Mouse (Mus musculus) MEL (cell line): ENCODE measurements at regions not wholly inside any gene's neighbourhood (a gene's known extent, or its start where the extent isn't known, plus 50 kb on each side); places are given as distances from the start of the nearest gene placed in this dataset.

Experiments used
- DNase-seq: peaks from one replicate; pipeline ENCODE4 v3.0.0; 2011; ENCODE audit warnings: low read depth, low spot score
- H3K27ac ChIP-seq: 2 replicates; pipeline ENCODE4 v1.5.1; 2012; ENCODE audit warnings: low read depth, mild to moderate bottlenecking, control low read depth, low read length, moderate library complexity; ENCODE audit not compliant: control insufficient read depth
- H3K27me3 ChIP-seq, 2 experiments: fragments of 150-350 bp in 1 of 2; sonication (generic) in 1 of 2; 2 replicates each; pipeline ENCODE4 v1.6.1; 2012; ENCODE audit warnings: low read length in 2 of 2, mild to moderate bottlenecking in 2 of 2, improper control_type of control experiment in 1 of 2, moderate library complexity in 1 of 2; ENCODE audit not compliant: insufficient read depth in 2 of 2, control insufficient read depth in 1 of 2
- H3K36me3 ChIP-seq, 2 experiments: 2 replicates each; pipeline ENCODE4 v1.6.1; 2012 to 2014; ENCODE audit warnings: low read length in 2 of 2, improper control_type of control experiment in 1 of 2, inconsistent platforms in 1 of 2, mild to moderate bottlenecking in 1 of 2; ENCODE audit not compliant: insufficient read depth in 2 of 2, control insufficient read depth in 1 of 2
- H3K4me1 ChIP-seq, 2 experiments: fragments of 150-350 bp in 1 of 2; sonication (generic) in 1 of 2; 2 replicates each; pipeline ENCODE4 v1.6.1; 2012; ENCODE audit warnings: low read length in 2 of 2, improper control_type of control experiment in 1 of 2, mild to moderate bottlenecking in 1 of 2; ENCODE audit not compliant: insufficient read depth in 2 of 2, control insufficient read depth in 1 of 2
- H3K4me3 ChIP-seq, 2 experiments: fragments of 150-350 bp in 1 of 2; sonication (generic) in 1 of 2; 2 replicates each; pipeline ENCODE4 v1.5.1; 2012; ENCODE audit warnings: low read depth in 2 of 2, low read length in 2 of 2, mild to moderate bottlenecking in 2 of 2, moderate library complexity in 2 of 2, control low read depth in 1 of 2, improper control_type of control experiment in 1 of 2; ENCODE audit not compliant: control insufficient read depth in 1 of 2, insufficient read depth in 1 of 2
- H3K79me2 ChIP-seq: 2 replicates; pipeline ENCODE4 v1.6.1; 2012; ENCODE audit warnings: mild to moderate bottlenecking, low read length, moderate library complexity; ENCODE audit not compliant: control insufficient read depth, poor library complexity, insufficient read depth
- H3K9ac ChIP-seq: 2 replicates; pipeline ENCODE4 v1.6.1; 2012; ENCODE audit warnings: low read depth, mild to moderate bottlenecking, control low read depth, low read length, moderate library complexity; ENCODE audit not compliant: control insufficient read depth, poor library complexity, severe bottlenecking
- H3K9me3 ChIP-seq: fragments of 150-350 bp; sonication (generic); replicated peaks from 2 replicates; pipeline ENCODE4 v1.6.1; 2012; ENCODE audit warnings: mild to moderate bottlenecking, low read length, improper control_type of control experiment, moderate library complexity; ENCODE audit not compliant: insufficient read depth
- BHLHE40 ChIP-seq: IDR thresholded peaks from 2 replicates; pipeline ENCODE4 v1.6.1; 2012; ENCODE audit warnings: low read depth, mild to moderate bottlenecking, inconsistent platforms, low read length, improper control_type of control experiment, borderline replicate concordance
- CHD1 ChIP-seq: IDR thresholded peaks from 2 replicates; pipeline ENCODE4 v1.6.1; 2012; ENCODE audit warnings: low read depth, mild to moderate bottlenecking, inconsistent platforms, low read length, improper control_type of control experiment
- E2F4 ChIP-seq: IDR thresholded peaks from 2 replicates; pipeline ENCODE4 v1.6.1; 2011; ENCODE audit warnings: low read depth, low read length, improper control_type of control experiment, borderline replicate concordance
- ELF1 ChIP-seq: IDR thresholded peaks from 2 replicates; pipeline ENCODE4 v1.6.1; 2014; ENCODE audit warnings: low read depth, mild to moderate bottlenecking, inconsistent platforms, low read length, improper control_type of control experiment, moderate library complexity
- EP300 ChIP-seq, 2 experiments: IDR thresholded peaks; 2 replicates each; pipeline ENCODE4 v1.6.1; 2011; ENCODE audit warnings: improper control_type of control experiment in 2 of 2, low read length in 2 of 2, low read depth in 1 of 2, mild to moderate bottlenecking in 1 of 2
- ETS1 ChIP-seq: IDR thresholded peaks from 2 replicates; pipeline ENCODE4 v1.6.1; 2012; ENCODE audit warnings: low read depth, mild to moderate bottlenecking, inconsistent platforms, low read length, improper control_type of control experiment, moderate library complexity
- GATA1 ChIP-seq: IDR thresholded peaks from 2 replicates; pipeline ENCODE4 v1.6.1; 2011; ENCODE audit warnings: low read depth, low read length, improper control_type of control experiment
- MAFK ChIP-seq: IDR thresholded peaks from 2 replicates; pipeline ENCODE4 v1.6.1; 2011; ENCODE audit warnings: low read depth, mild to moderate bottlenecking, low read length, improper control_type of control experiment, borderline replicate concordance
- MAX ChIP-seq: IDR thresholded peaks from 2 replicates; pipeline ENCODE4 v1.6.1; 2011; ENCODE audit warnings: low read length, improper control_type of control experiment
- MAZ ChIP-seq: IDR thresholded peaks from 2 replicates; pipeline ENCODE4 v1.6.1; 2012; ENCODE audit warnings: low read depth, mild to moderate bottlenecking, inconsistent platforms, low read length, improper control_type of control experiment
- MEF2A ChIP-seq: IDR thresholded peaks from 2 replicates; pipeline ENCODE4 v1.6.1; 2014; ENCODE audit warnings: low read depth, mild to moderate bottlenecking, inconsistent platforms, low read length, improper control_type of control experiment; ENCODE audit not compliant: poor library complexity, insufficient replicate concordance, severe bottlenecking; ENCODE audit errors: extremely low read depth
- MYB ChIP-seq: IDR thresholded peaks from 2 replicates; pipeline ENCODE4 v1.6.1; 2011; ENCODE audit warnings: mild to moderate bottlenecking, low read depth, low read length, improper control_type of control experiment
- MYC ChIP-seq: IDR thresholded peaks from 2 replicates; pipeline ENCODE4 v1.6.1; 2011; ENCODE audit warnings: low read depth, mild to moderate bottlenecking, low read length, improper control_type of control experiment, moderate library complexity
- POLR2A ChIP-seq, 2 experiments: IDR thresholded peaks; 2 replicates each; pipeline ENCODE4 v1.6.1; 2011 to 2012; ENCODE audit warnings: low read length in 2 of 2, mild to moderate bottlenecking in 2 of 2, control low read depth in 1 of 2, improper control_type of control experiment in 1 of 2, low read depth in 1 of 2, moderate library complexity in 1 of 2; ENCODE audit not compliant: control insufficient read depth in 1 of 2, insufficient read depth in 1 of 2, poor library complexity in 1 of 2
- POLR2AphosphoS2 ChIP-seq: IDR thresholded peaks from 2 replicates; pipeline ENCODE4 v1.6.1; 2011; ENCODE audit warnings: low read length, improper control_type of control experiment
- POLR2AphosphoS5 ChIP-seq: IDR thresholded peaks from 2 replicates; pipeline ENCODE4 v1.6.1; 2012; ENCODE audit warnings: low read depth, borderline replicate concordance, mild to moderate bottlenecking, inconsistent platforms, low read length, moderate library complexity, mixed read lengths
- TAL1 ChIP-seq: IDR thresholded peaks from 2 replicates; pipeline ENCODE4 v1.6.1; 2012; ENCODE audit warnings: mild to moderate bottlenecking, inconsistent platforms, low read length, moderate library complexity, mixed read lengths
- TBP ChIP-seq: IDR thresholded peaks from 2 replicates; pipeline ENCODE4 v1.8.0; 2011; ENCODE audit warnings: low read depth, low read length, improper control_type of control experiment
- UBTF ChIP-seq: IDR thresholded peaks from 2 replicates; pipeline ENCODE4 v1.6.1; 2012; ENCODE audit warnings: low read depth, mild to moderate bottlenecking, inconsistent platforms, low read length, improper control_type of control experiment, moderate library complexity, borderline replicate concordance; ENCODE audit not compliant: insufficient read depth
- USF1 ChIP-seq: IDR thresholded peaks from 2 replicates; pipeline ENCODE4 v1.6.1; 2014; ENCODE audit warnings: low read depth, mild to moderate bottlenecking, inconsistent platforms, low read length, improper control_type of control experiment, moderate library complexity
- USF2 ChIP-seq, 2 experiments: IDR thresholded peaks; 2 replicates each; pipeline ENCODE4 v1.6.1; 2011 to 2012; ENCODE audit warnings: improper control_type of control experiment in 2 of 2, low read length in 2 of 2, borderline replicate concordance in 1 of 2, inconsistent platforms in 1 of 2, low read depth in 1 of 2, mild to moderate bottlenecking in 1 of 2; ENCODE audit not compliant: insufficient read depth in 1 of 2
- ZC3H11A ChIP-seq: IDR thresholded peaks from 2 replicates; pipeline ENCODE4 v1.6.1; 2012; ENCODE audit warnings: low read depth, mild to moderate bottlenecking, inconsistent platforms, low read length, improper control_type of control experiment
- ZKSCAN1 ChIP-seq: IDR thresholded peaks from 2 replicates; pipeline ENCODE4 v1.6.1; 2012; ENCODE audit warnings: low read depth, mild to moderate bottlenecking, inconsistent platforms, low read length, improper control_type of control experiment, moderate library complexity
- ZMIZ1 ChIP-seq: IDR thresholded peaks from 2 replicates; pipeline ENCODE4 v1.6.1; 2012; ENCODE audit warnings: low read depth, mild to moderate bottlenecking, inconsistent platforms, low read length, improper control_type of control experiment, moderate library complexity
- ZNF384 ChIP-seq: IDR thresholded peaks from 2 replicates; pipeline ENCODE4 v1.6.1; 2012; ENCODE audit warnings: low read depth, mild to moderate bottlenecking, inconsistent platforms, low read length, improper control_type of control experiment

GRCm38 (mm10) chr19:15790620-15791263 is 156.4 kb downstream of the Psat1 start:
- Histone ChIP-seq H3K79me2 (no peaks in the 10 kb centered on the region), H3K9ac (no peak overlapping the region), H3K4me3 (no peak overlapping the region), H3K27me3 (peaks cover 9 to 13% of the 10 kb centered on the region in 2 experiments; a peak in 3 of 4 replicates), H3K4me1 (no peaks in the 10 kb centered on the region), H3K27ac (no peak overlapping the region), H3K9me3 (no peaks in the 10 kb centered on the region), H3K36me3 (no peaks in the 10 kb centered on the region)
- TF ChIP-seq POLR2AphosphoS2 (no peak), ZKSCAN1 (no peak), ZC3H11A (no peak), MYB (no peak), EP300 (IDR thresholded peaks at IDR 0.05; ENCODE audit: low read depth in 1 of 2, low read length in 2 of 2) (no peak)
- DNase-seq, result no peak

DNA sequence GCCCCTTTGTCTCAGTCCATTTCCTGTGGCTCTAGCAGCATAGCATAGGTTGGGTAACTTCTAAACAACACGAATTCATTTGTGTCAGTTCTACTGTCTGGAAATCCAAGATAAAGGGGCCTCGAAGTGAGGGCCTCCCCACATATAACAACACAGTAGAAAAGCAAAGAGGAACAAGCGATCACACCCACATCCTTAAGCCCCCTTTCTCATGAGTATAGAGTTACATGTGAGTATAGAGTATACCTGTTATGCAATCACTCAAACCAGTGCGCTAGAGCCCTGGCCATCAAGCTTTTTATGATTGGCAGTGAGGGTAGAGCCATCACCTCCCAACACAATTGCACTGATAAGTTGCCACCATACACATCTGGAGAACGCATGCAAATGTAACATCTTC is 157.4 kb downstream of the Psat1 start:
- no peak for DNase-seq
- no peak overlapping the region for H3K4me3 ChIP-seq
- no peaks in the 10 kb centered on the region for H3K36me3 ChIP-seq
- no peaks in the 10 kb centered on the region for H3K9me3 ChIP-seq
- H3K79me2 ChIP-seq, result no peaks in the 10 kb centered on the region
- no peak overlapping the region for H3K27ac ChIP-seq
- peaks cover 7% of the 10 kb centered on the region in 2 experiments; a peak in 3 of 4 replicates for H3K27me3 ChIP-seq
- TF ChIP-seq POLR2A (IDR thresholded peaks at IDR 0.05; ENCODE audit: control insufficient read depth in 1 of 2, insufficient read depth in 1 of 2, low read depth in 1 of 2, low read length in 2 of 2, poor library complexity in 1 of 2) (no peak), ETS1 (no peak), ZKSCAN1 (no peak), MAZ (no peak), EP300 (IDR thresholded peaks at IDR 0.05; ENCODE audit: low read depth in 1 of 2, low read length in 2 of 2) (no peak)
- H3K4me1 ChIP-seq, result no peaks in the 10 kb centered on the region
- no peak overlapping the region for H3K9ac ChIP-seq

- DNase-seq, result no peak
- H3K36me3 ChIP-seq, result no peaks in the 10 kb centered on the region
- no peaks in the 10 kb centered on the region for H3K4me1 ChIP-seq
- H3K27ac ChIP-seq, result no peak overlapping the region
- no peak overlapping the region for H3K4me3 ChIP-seq
- no peaks in the 10 kb centered on the region for H3K9me3 ChIP-seq
- TF ChIP-seq ELF1, result no peak
- no peak for TF ChIP-seq POLR2A (IDR thresholded peaks at IDR 0.05; ENCODE audit: control insufficient read depth in 1 of 2, insufficient read depth in 1 of 2, low read depth in 1 of 2, low read length in 2 of 2, poor library complexity in 1 of 2)
- no peak for TF ChIP-seq MEF2A
- TF ChIP-seq ZMIZ1, result no peak
- no peak for TF ChIP-seq E2F4
- no peak for TF ChIP-seq ZNF384
- no peak for TF ChIP-seq MAX
- TF ChIP-seq CHD1, result no peak
- TF ChIP-seq MYC, result no peak
- no peak for TF ChIP-seq GATA1
- no peak for TF ChIP-seq TAL1
- no peak for TF ChIP-seq MAFK
- no peak for TF ChIP-seq POLR2AphosphoS5
- TF ChIP-seq UBTF, result no peak
- TF ChIP-seq USF2 (IDR thresholded peaks at IDR 0.05; ENCODE audit: borderline replicate concordance in 1 of 2, insufficient read depth in 1 of 2, low read depth in 1 of 2, low read length in 2 of 2), result no peak
- no peak for TF ChIP-seq TBP
- no peak for TF ChIP-seq BHLHE40
- TF ChIP-seq USF1, result no peak
- no peaks in the 10 kb centered on the region for H3K79me2 ChIP-seq
- H3K27me3 ChIP-seq, result no peaks in the 10 kb centered on the region; a peak in 1 of 4 replicates
- no peak overlapping the region for H3K9ac ChIP-seq
These were observed 162.5 kb downstream of the Psat1 start for GRCm38 (mm10) chr19:15784644-15785043.
